Mouse (Mus musculus) erythroblast, adult 5-6 weeks (primary cell): ENCODE data around the gene Cdh22. TPM values are rescaled to one million over a fixed set of nuclear protein-coding genes. Genes with fewer than 3 reads are reported as not detected.

ENCODE experiments used
- ATAC-seq: replicated peaks from 2 replicates; pipeline ENCODE4 v1.8.0; 2016; ENCODE audit warnings: moderate number of reproducible peaks, mild to moderate bottlenecking, moderate TSS enrichment, inconsistent platforms; ENCODE audit not compliant: poor library complexity, low FRiP score, severe bottlenecking
- total RNA-seq, 2 experiments: library from RNA; stranded (forward) in 1 of 2; stranded (reverse) in 1 of 2; fragments of 150-400 nt in 1 of 2; fragments of 200-764, 138-1000 nt in 1 of 2; gene quantifications; 2 replicates each; pipeline versions ENCODE4 v1.2.3 to v1.2.4; 2015 to 2017; ENCODE audit warnings: low replicate concordance in 2 of 2

Cdh22 gene
- total RNA-seq, 2 experiments from 2014 or later = not detected

DNA sequence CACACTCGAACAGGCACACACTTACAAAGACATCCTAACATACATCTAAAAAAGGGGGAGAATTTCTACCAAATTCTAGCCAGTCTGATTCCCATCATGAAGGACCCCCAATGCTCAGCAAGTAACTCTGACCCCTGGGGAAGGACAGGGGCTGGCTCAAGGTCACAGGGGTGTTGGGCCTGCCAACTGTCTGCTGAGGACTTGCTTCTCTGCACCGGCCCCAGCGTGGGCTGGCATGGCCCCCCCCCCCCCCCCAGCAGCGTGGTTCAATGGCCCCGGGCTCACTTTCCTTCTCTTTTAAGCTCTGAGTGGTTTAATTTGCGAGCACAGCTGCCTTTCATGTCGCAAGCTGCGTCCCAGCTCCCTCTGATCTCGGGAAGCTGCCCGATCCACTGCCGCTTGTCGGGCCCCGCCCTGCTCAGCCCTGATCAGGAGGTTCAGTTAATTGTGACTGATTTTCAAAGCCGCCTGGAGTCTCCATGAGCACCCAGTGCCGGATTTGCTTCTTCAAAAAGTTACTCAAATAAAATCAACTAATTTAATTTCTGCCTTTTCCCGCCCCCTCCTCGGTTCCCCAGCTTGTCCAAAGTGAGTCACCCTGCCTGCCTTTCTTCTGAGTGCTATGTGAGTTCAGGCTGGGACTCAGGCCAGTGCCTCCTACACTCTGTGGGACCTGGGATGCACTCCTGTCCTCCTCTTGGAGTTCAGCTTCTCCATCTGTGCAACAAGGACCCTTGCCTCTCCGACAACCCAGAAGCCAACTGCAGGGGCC, 67.8 kb downstream of the Cdh22 start:
- no peak for ATAC-seq

DNA sequence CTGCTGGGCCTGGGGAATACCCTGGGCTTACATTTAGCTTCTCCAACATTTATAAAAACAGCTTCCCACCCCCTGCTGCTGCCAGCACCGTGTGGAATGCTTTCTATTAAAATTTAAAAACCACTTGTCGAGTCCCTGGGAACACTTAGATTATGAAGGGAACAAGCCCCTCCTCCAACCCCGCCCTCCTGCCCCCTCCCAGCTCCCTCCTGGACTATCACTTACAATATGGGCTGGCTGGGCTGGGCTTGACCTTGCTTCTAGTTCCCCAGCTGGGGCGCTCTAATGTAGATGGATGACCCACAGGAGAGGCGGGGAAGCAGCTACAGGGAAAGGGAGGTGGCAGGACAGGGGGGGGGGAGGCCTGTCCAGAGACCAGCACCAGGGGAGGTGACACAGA, 72.4 kb downstream of the Cdh22 start:
- no peak for ATAC-seq

DNA sequence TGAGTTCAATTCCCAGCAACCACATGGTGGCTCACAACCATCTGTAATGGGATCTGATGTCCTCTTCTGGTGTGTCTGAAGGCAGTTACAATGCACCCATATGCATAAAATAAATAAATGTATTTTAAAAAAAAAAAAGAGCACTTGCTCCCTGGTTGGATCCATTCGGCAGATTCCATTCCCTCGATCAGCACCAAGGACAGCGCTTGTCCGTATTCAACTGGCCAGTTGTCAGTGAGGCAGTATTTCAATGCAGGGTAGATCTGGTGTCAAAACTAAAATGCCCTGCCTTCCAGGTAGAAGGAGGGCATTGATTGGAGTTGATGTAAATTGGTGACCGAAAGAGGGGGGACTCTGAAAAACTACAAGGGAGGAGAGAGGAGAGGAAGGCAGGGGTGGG, 74.2 kb downstream of the Cdh22 start:
- ATAC-seq = no peak

DNA sequence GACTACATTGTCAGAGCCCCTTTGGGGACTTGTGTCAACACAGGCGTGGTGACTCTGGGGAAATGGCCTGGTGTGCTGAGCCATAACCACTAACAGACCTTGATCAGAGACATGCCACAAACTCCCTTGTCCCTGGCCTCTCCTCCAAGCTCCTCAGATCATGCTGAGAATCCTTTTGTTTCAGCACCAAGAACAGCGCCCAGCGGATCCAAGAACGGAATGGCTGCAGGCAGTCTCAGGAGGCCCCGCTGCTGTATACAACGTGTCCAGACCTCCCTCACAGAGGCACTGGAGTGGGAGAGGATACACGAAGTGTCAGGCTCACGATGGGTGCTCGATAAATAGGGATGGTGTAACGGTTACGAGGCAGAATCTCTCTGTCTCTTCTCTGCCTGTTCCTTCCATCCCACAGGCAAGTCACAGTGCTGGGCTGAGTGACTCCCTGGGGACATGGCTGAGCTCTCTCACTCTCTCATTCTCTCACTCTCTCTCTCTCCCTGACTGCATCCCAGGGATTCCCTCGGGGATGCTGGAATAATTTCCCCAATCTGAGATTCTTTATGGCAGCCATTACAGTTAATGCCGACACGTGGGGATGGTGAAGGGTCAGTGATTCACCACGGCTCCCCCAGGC, 75.5 kb downstream of the Cdh22 start:
- ATAC-seq = no peak

DNA sequence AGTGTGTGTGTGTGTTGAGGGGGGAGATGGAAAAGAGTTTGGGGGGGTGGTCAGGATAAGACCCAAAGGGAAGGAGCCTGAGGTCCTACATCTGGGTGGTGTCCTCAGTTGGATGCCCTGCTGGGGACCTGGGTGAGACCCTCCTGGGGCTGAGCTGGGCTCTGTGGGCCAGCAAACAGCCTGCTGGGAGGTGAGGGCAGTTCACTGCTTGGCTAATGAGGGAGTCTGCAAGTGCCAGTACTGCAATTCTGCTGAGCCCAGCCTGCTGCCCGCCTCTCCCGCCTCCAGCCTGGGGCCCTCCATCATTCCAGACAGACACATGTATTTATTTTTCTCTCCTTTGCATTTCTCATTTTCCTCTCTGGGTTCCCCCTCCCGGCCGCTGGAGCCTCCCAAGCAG, 76.3 kb downstream of the Cdh22 start:
- ATAC-seq = no peak

DNA sequence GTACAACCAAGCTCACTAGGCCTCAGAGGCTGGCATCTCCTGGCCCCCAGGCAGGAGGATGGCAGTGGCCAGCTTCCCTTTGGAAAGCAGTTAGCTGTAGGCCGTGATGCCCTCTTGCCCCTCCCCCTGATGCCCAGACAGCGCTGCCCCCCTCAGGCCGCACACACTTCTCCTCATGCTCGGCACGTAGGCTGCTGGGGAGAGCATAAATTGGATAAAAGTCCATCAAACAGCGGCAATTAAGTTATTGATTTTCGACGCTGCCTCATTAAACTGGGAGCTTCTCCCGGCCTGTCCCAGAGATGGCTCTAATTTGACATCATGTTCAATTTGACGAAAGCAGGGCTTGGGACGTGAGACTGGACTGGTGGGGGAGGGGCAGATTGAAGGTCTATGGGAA, 76.8 kb downstream of the Cdh22 start:
- no peak for ATAC-seq

DNA sequence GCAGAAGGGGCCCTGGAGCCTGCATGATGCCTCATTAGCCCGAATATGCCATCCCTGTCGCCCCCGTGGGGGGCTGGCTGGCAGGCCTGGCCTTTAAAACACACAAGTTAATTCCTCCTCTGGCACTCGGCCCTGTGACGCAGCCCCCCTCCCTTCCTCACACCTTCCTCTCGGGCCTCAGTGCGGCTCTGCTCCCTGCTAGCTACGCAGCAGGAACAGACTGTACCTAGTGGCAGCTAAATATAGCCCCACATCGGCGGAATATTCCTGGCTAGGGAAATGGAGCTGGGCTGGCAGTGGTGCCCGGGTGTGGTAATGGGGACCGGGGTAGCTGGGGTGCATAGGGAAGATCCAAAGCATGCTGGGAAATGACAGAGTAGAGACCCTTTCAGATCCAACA, 81.6 kb downstream of the Cdh22 start:
- ATAC-seq = no peak

DNA sequence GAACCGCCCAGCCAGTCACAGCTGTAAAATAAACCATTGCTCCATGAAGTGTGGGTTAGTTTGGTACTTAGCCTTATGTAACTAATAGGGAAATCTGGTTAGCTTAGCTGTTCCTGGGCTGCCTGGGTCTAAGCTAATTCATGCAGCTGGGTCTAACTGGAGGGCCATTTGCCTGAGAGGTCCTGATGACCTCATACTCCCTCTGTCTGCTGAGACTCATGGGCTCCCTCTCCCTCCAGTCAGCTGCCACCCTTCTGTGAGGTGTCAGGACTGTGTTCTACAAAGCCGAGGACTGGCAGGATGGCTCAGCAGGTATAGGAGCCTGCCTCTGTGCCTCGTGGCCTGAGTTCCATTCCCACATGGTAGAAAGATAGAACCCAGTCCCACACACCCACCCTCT, 84.9 kb downstream of the Cdh22 start:
- ATAC-seq = no peak

DNA sequence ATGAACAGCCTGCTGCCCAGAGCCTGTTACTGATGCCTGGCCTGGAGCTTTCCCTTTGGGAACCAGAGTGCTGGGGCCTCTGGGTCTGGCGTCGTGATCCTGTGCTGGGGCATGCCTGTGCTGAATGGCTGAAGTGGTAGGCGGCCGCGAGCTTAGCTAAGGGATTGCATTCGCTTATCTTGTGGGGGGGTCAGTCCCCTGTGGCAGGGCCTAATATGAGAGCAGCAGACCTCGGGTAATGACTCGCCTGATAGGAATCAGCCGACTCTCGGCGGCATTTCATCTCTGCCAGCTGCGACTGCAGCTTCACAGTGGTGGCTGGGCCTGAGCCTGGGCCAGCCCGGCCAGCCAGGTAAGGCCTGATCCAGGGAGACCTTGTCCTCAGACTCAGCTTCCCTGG, 88.8 kb downstream of the Cdh22 start:
- no peak for ATAC-seq

DNA sequence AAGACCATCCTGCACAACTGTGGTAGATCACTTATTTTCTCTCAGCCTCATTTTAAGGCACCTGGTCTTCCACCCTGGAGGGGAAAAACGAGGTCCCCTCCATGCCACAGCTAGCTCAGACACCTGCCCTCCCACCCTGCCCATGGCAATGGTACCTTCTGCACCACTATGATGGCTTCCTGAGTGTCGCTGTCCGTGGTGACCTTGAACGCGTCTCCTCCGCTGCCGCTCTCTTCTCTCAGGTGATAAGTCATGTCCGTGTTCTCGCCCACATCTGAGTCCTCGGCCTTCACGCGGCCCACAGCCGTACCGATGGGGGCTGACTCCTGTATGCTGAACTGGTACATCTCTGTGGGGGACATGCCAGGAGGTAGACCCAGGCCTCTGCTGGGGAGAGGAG, 91.2 kb downstream of the Cdh22 start:
- no peak for ATAC-seq

DNA sequence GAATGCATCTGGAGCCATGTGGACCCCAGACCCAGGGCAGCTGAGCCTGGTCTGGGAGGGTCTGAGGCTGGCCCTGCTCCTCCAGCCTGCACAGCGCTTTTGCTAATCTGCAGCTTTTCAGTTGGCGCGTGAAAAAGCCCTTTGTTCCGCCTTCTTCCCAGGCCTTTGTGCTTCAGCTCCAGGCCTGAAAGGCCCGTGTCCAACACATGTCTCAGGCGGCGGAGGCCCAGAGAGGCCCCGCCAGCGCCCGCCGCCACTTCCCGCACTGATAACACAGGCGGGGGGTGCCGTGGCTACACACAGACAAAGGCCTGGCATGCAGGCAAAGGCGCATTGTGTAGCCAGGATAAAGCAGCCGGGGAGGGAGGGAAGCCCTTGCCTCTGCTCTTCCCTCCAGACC, 98.6 kb downstream of the Cdh22 start:
- no peak for ATAC-seq

DNA sequence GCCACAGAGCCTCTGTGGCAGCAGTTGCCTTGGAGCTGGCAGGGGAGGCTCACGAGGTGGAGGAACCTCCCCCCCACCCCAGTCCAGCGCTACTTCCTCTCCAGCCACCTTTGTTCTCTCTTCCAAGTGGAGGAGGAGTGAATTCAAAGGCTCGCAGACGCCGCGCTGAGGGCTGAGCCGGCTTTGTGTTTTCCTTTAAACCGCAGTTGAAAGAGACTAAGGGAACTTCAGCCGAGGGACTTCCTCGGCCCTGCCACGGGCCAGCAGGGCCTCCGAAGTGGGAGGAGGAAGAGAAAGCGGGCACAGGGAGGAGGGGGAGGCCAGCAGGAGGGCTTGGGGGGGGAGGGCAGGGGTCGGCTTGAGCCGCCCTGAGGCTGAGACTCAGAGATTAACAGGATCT, 101.1 kb downstream of the Cdh22 start:
- no peak for ATAC-seq

DNA sequence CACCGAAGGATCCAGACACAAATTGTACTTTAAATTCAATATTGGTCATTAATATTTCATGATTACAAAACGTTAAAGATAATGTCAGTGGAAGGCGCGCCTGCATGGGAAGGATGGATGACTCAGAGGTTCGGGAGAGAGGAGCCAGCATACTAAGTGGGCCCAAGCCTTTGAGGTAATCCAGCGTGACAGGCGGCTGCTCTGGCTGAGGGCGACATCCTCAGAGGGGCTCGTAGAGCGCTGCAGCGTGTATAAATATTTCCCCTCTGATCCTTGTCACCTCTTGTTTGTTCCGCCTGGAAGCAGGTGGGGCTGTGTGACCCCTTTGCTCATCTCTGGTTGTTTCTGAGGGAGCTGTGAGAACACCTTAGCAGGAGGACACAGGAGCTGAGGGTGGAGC, 103.2 kb downstream of the Cdh22 start:
- no peak for ATAC-seq

DNA sequence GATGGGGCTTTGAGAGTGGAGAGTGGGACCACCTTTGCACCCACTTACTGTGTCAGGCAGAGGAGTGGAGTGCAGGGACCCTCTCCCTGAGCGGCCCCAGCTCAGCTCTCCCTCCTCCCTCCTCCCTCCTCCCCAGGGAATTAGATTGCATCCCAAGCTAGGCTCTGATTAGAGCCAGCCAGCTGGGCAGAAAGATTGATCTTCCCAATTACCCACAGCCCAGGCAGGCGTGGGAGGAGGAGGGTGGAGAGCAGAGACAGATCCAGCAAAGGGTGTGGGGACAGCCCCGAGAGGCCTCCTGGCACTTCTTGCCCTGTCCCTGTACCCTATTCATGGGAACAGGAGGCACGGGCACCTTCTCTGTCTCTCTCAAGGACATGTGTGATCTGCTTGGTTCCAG, 105.5 kb downstream of the Cdh22 start:
- ATAC-seq = no peak

DNA sequence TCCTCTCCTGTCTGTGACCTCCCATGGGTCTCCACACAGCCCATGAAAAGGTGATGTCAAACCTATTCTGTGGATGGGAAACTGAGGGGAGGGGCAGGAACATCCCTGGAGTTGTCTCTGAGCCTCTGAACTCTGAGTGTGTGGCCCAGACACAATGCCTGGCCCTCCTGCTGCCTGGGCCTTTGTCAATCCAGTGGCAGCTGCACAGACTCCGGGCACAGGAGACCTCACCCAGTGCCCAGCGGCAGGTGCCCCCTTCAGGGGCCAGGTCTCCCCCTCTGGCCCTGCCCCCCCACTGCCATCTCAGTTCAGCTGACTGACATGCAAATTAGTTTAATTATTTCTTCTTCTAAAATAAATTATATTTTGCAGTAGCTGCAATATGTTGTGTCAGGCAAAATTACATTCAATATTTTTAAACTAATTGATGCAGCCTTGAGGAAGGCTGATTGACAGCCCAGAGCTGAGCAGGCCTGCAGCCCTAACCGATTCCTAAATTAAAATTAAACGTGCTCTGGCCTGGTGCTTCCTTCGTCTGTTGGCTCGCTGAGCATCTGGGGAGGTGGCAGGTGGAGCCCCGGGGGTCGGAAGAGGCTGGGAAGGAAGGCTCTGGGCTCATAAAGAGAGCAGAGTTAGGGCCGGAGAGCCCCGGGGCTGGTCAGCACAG, 107.6 kb downstream of the Cdh22 start:
- ATAC-seq = no peak

DNA sequence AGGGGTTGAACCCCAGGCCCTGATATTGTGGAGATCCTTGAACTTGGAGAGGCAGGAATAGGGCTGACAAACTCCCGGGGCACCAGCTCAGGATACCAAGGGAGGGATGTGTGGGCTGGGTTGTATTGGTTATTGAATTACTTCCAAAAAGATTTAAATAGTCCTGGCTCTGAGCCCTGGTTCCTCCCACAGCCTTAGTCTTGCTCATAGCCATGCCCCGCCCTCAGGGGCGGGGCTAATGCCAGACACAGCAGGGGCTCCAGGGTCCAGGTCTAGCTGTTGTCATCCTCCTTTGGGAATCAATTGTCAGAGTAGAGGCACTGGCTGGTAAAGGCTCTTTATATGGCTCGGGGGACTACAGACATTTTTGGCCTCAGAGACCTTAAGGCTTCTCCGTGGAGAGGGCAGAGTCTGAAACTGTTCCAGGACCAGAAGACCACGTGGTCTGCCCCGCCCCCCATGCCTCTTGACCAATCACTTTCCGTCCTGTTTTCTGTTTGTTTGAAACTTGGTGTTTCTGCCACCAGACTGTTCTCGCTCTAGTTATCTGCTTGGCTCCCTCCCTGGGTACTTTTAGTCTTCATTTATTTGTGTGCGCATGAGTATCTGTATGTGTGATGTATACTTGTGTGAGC, 113.3 kb downstream of the Cdh22 start:
- ATAC-seq = no peak

DNA sequence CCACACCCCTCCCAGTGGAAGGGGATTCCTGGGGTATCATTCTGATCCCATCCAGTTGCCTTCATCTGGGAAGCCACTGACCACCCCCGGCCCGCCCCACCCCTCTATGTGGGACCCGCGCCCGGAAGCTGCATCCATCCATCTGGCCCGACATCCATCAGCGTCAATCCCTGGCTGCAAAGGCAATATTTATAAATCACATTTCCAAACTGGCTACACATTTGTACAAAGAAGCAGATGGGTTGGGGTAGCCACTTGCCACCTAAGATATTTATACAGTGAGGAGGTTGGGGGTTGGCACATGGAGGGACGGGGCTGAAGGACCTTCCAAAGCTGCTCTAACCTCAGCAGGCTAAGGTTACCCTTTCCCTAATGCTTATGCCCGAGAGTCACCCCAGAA, 113.9 kb downstream of the Cdh22 start:
- ATAC-seq = no peak

DNA sequence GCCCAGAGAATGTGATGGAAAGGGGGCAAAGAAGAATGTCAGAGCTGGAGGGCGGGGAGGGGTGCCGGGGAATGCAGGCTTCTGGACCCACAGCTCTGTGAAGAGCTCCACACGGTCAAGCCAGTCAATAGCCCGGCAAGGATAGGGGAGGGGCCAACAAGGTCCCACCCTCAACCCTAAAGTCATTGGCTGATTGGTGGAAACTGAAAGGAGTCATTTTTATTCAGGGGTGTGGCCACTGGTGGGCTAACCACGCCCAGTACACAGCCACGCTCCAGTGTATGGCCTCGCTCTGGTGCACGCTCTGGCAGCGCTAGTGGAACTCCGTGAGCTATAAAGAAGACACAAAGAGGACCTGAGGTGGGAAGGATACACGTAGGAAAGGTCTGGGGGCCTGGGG, 120.9 kb downstream of the Cdh22 start:
- ATAC-seq = no peak

DNA sequence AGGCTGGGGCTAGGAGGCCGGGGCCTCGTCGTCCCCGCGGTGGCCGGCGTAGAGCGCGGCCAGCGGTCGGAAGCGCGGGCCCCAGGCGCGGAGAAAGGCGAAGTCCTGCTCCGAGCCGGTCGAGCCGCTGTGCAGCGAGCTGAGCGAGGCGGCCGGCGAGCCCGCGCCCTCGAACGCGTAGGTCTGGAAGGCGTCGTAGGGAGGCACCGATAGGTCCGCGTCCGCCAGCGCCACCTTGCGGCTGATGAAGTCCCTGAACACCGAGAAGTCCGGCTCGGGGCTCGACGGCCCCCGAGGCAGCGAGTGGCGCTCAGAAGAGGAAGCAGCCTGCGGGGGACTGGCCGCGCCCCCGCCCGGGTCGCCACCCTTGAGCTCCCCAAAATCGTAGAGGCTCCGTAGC, 122.5 kb downstream of the Cdh22 start:
- no peak for ATAC-seq

DNA sequence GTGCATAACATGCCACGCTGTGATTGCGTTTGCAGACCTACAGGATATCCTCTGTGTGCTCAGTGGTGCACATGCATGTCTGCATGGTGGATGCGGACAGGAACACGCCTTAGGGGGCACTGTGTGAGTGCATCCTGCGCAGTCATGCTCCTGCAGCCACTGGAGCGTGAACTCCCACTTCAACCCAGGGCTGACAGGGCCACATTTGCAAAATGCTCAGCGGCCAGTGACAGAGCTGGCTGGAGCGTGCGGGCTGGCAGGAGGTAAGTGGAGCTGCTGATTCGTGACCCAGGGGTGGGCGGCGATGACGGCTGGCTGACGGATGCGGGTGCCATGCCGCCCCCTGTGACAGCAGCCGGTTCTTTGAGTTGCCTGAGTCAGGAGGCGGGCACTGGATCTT, 128.1 kb downstream of the Cdh22 start:
- ATAC-seq = no peak

DNA sequence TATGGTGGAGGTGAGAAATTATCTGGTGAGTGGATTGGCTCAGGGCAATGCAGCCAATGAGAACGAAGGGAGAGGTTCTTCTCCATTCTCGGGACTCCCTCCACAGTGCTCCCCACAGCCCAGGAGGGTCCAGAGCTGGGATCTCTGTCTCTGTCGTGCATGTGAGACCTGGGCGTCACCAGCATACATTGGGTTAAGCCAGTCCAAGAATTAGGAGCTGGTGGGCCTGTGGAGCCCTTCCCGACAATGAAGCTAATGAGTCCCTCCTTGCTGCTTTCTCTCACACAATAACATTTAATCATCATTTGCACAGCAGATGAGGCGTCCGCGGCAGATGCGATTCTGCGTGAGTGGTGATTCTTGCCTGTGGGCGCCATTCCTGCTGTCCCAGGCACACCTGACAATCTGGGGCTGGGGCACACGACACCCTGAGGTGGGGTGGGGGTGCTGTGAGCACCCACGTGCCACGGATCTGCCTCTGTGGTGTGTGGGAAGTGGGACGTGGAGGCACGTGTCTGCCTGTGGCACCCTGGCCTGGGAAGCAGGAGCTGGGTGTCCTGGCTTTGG, 129.1 kb downstream of the Cdh22 start:
- ATAC-seq = no peak
